Mouse (Mus musculus) gastrocnemius, postnatal 10 days (tissue): ENCODE data around the gene Parvb. TPM values are rescaled to one million over a fixed set of nuclear protein-coding genes. Genes with fewer than 3 reads are reported as not detected.

Source experiments
- DNase-seq: peaks from one replicate; pipeline ENCODE4 v3.0.0; 2021; ENCODE audit warnings: mixed read lengths
- total RNA-seq, 2 experiments: library from RNA; stranded (reverse); gene quantifications; 2 replicates each; pipeline ENCODE4 v1.2.3; 2021

Parvb gene
- total RNA-seq, 2 experiments from 2014 or later: 80.9 to 83.6 TPM

GRCm38 (mm10) chr15:84324870-84325553 is 93.2 kb downstream of the Parvb start:
- DNase-seq: no peak

DNA sequence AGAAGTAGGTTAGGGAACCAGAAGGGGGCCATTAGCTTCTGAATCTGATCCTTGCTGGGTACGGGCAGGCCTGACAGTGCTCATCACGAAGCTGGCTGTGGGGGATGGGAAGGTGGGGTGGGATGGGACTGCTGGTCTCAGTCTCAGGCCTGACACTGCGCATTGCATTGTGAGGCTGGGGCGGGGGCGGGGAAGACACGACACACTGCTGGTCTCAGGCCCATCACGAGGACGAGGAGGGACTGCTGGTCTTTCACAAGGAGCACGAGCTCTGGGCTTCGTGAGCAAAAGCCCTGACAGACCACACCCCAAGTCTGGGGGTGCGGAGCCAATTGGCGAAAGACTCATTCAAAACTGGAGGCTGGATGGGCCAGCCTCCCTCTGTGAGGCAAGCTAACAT is 93.9 kb downstream of the Parvb start:
- no peak for DNase-seq

DNA sequence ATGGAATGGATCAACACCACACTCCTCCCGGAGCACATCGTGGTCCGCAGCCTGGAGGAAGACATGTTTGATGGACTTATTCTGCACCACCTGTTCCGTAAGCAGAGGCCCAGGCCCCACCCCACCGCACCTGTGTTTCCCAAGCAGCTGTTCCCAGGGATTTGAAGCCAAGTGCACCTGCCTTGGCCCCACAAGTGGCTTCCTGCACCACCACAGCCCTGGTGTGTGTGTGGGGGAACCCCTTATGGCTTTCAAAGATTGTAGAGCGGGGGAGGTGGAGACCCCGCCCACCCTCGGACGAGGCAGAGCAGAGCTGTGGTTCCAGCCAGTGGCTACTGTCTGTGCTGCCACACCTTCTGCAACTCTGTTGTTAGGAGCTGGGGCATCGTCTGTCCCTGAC is 97.0 kb downstream of the Parvb start:
- DNase-seq: no peak

DNA sequence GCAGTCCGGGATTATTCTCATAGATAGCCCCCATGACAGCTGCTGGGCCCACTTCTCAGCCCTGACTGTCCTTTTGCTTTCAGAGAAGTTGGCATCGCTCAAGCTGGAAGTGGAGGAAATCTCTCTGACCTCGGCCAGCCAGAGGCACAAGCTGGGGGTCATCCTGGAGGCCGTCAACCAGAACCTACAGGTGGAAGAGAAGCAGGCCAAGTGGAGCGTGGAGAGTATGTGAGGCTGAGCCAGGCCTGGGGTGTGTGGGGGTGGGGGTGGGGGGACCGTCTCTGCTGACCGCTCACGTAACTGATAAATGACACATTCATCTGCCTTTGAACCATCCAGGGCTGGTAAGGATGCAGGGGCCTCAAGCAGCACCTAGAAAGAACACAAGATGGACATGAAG is 98.1 kb downstream of the Parvb start:
- DNase-seq: no peak

DNA sequence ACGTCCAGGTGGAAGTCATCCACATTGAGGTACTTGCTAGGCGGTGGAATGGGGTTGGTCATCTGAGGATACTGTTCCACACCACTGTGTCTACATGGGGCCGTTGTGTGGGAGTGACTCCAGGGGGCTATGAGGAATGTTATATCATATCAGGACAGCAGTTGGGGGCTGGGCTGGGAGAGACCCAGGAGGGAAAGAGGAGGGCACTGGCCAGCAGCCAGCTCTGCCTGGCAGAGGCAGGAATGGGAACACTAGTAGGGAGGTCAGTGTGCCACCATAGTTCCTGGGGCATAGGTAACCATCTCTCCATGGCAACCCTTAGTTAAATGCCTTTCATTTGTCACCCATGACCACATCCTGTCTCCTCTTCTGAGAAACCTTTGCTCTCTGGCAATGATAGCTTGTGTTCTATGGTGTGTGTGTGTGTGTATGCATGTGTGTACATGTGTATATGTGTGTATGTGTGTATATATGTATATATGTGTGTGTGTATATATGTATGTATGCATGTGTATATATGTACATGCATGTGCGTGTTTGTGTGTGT is 99.3 kb downstream of the Parvb start:
- DNase-seq: no peak

DNA sequence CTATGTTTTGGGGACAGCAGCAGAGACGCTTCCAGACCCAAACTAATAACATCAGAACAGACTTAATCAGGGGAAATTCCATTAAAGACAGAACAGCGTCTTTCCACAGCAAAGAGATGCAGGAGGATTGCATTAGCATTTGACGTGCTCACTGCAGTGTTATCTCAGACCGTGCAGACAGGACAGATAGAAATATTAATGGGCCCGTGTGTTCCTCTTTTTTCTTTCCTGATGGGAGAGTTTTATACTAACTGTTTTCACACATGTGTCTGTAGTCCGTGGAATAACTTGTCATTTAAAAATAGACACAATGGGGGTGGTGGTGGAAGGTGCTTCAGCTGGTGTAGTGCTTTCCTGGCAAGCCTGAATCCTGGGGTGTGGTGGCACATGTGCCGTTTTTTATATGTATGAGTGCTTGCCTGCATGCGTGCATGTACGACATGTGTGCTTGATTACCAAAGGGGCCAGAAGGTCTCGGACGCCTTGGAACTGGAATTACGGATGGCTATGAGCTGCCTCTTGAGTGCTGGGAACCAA is 104.5 kb downstream of the Parvb start:
- no peak for DNase-seq

- no peak for DNase-seq
Measured at GRCm38 (mm10) chr15:84337599-84337998, 105.8 kb downstream of the Parvb start.

GRCm38 (mm10) chr15:84340926-84341325 is 109.1 kb downstream of the Parvb start:
- DNase-seq: no peak

- DNase-seq: no peak
Measured at GRCm38 (mm10) chr15:84348769-84349168, 116.9 kb downstream of the Parvb start.

DNA sequence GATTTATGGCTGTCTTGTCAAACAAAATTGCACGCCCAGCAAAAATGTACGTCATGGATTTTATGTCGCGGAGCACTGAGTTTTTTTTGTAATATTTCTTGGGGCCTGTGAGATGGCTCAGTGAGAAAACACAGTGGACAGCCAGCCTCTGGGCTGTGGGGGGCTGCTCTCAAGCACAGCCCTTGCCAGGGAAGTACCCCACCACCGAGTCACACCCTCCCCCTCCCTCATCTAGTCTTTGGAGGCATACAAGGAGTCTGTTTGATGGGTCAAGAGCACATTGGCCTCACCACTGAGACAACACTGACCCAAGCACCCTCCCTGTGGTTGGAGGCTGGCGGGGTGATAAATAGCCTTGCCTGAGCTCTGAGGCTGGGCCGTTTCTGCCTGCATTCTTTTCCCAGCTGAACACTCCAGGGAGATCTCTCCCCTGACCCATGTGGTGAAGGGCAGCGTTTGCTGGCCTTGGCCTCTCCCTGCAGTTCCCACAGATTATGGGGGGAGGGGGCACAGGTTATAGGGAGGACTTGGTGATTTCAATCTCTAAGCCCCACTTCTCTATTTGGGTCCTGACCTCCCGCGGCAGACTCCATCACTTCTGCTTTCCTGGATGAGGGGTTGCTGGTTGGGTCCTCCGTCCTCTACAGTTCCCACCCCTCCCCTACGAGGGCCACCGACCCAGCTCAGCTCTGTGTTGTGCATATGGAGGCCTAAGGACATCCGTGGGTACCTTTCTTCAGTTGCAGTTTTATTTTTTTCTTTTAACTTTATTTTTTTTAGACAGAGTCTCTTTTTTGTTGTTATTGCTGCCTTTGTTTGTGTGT is 118.3 kb downstream of the Parvb start:
- no peak for DNase-seq

- no peak for DNase-seq
Measured at GRCm38 (mm10) chr15:84351342-84351741, 119.5 kb downstream of the Parvb start.

GRCm38 (mm10) chr15:84351915-84352844 is 120.3 kb downstream of the Parvb start:
- DNase-seq: no peak

GRCm38 (mm10) chr15:84355081-84355480 is 123.2 kb downstream of the Parvb start:
- DNase-seq: no peak

- DNase-seq: no peak
Measured at GRCm38 (mm10) chr15:84364746-84365145, 132.9 kb downstream of the Parvb start.

Other genes with a start within 250 kb of the Parvb start
- 1 to 10 TPM; 3.2 to 7.4 TPM for gene Efcab6, start 166.7 kb upstream of the Parvb start, total RNA-seq
- gene Sult4a1, start 126.3 kb upstream of the Parvb start, total RNA-seq: under 1 TPM; 0.36 to 0.38 TPM
- not detected for gene Pnpla5, start 108.9 kb upstream of the Parvb start, total RNA-seq
- gene Pnpla3, start 64.2 kb upstream of the Parvb start, total RNA-seq: 1 to 10 TPM; 3.7 to 4.5 TPM
- 100 to 1,000 TPM; 159 to 191 TPM for gene Samm50, start 39.8 kb upstream of the Parvb start, total RNA-seq
- 1 to 10 TPM; 1.5 to 1.6 TPM for gene Parvg, start 92.0 kb downstream of the Parvb start, total RNA-seq
- 10 to 100 TPM; 11.1 to 16.4 TPM for gene Shisal1, start 215.1 kb downstream of the Parvb start, total RNA-seq